Mouse (Mus musculus): ENCODE data around the gene Asf1a.

DNA sequence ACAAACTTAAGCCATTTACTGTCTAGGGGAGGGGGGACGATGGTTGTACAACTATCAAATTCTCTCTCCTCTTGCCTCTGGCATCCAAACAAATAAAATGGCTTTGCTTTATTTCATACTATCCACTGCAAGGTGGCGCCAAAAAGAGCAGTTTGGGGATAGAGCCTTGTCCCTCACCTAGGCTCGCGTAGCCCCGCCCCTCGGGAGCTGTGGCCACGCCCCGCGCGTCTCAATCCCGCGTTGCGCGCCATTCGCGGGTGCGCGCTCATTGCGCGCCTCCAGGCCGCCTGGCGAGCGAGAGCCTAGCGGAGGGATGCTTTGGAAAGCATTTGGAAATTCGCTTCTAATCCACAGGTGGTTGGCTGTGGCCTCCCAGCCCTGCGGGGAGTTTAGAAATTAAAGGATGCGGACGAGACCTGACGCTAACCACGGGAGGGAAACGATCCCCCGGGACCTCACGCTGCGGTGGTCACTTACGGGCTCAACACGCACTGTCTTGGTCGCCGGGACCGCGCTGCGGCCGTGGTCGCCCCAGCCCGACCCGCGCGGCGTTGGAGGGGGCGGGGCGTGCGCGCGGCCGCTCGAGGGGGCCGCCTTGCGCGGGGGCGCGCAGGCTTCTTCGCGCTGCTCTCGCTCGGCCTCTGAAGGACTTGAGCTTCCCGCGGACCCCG, 32.8 kb downstream of the Asf1a start:
- TF ChIP-seq CTCF (IDR thresholded peaks at IDR 0.05; ENCODE audit: control insufficient read depth, insufficient read depth, low read length) (peak; percentile 20; the same call in 1 of the 2 replicates), POLR2A (IDR thresholded peaks at IDR 0.05; ENCODE audit: borderline replicate concordance, control insufficient read depth, low read depth, low read length) (peak; percentile 75; the same call in 1 of the 2 replicates)

Measured in bone marrow, adult 2 months (tissue).